Mouse (Mus musculus): ENCODE measurements around the gene Olfr61.

GRCm38 (mm10) chr7:140646152-140646551, 17.4 kb downstream of the Olfr61 start, which contains the start of gene Olfr53:
- TF ChIP-seq CTCF (IDR thresholded peaks at IDR 0.05; ENCODE audit: low read depth, low read length) (no peak), POLR2A (IDR thresholded peaks at IDR 0.05; ENCODE audit: borderline replicate concordance, low read depth, low read length) (no peak)
